Mouse (Mus musculus): ENCODE measurements at regions not wholly inside any gene's neighbourhood (a gene's known extent, or its start where the extent isn't known, plus 50 kb on each side); places are given as distances from the start of the nearest gene placed in this dataset.

DNA sequence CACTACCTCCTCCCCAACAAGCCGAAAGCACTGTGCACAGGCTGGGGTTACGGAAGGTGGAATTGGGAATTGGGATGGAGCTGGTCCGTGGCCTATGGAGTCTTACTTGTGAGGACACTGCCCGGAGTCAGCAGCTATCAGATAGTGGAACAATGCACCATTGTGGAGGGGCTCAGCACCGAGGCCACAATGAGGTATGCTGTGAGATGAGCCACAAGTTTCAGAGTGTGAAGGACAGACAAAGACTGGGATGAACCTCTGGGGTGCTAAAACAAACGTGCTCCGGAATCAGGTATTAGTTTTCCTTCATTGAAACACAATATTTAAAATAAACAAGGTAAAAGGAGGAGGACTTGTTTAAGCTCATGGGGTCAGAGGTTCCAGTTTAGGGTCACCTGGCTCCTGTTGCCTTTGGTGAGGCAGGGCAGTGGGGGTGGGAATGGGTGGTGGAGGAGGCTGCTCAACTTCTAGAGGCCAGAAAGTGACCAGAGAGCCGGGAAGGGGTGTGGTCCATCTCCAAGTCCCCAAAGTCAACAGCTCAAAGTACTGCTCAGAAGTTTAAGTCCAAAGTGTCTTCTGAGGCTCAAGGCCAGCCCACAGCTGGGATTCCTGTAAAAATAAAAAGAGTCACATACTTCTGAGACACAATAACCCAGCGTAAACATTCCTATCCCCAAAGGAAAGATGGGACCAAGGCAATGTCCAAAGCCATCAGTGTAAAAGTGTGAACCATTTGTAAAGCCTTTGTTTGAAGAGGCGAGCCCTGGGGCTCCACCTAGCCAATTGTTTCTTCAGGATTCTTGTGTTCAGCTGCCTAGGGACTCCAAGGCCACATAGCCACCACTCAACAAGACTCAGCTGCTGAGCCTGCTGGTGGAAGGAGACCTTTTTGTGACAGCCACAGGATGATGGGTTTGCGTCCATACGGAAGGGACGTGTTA, 80.1 kb downstream of the Gm525 start:
- Histone ChIP-seq H3K4me1 (ENCODE audit: control insufficient read depth, insufficient read depth, low read length) (no peaks in the 10 kb centered on the region), H3K27ac (ENCODE audit: insufficient read depth, low read depth, low read length) (no peak overlapping the region), H3K4me3 (ENCODE audit: insufficient read depth, low read length) (no peak overlapping the region)
- TF ChIP-seq CTCF (IDR thresholded peaks at IDR 0.05; ENCODE audit: low read depth, low read length) (no peak), POLR2A (IDR thresholded peaks at IDR 0.05; ENCODE audit: borderline replicate concordance, low read depth, low read length) (no peak)

DNA sequence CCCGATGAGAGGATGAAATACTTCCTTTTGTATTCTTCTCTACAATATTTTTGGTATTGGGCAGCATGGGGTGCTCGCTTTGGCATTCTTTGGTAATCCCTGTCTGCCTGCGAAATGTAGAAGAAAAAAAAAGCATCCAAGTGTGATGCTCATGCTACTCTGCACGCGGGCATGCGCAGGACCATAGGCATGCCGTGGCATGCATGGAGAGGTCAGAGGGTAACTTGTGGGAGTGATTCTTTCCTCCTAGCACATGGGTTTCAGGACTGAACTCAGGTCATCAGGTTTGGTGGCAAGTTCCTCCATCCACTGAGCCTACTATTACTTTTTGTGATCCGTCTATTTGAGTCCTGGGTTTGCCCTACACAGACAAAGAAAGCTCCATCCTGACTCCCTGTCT, 74.3 kb downstream of the Gm525 start:
- no peak overlapping the region for H3K4me3 ChIP-seq (ENCODE audit: insufficient read depth, low read length)
- H3K4me1 ChIP-seq (ENCODE audit: control insufficient read depth, insufficient read depth, low read length), result no peaks in the 10 kb centered on the region
- TF ChIP-seq POLR2A (IDR thresholded peaks at IDR 0.05; ENCODE audit: borderline replicate concordance, low read depth, low read length) (no peak), CTCF (IDR thresholded peaks at IDR 0.05; ENCODE audit: low read depth, low read length) (no peak)
- no peak overlapping the region for H3K27ac ChIP-seq (ENCODE audit: insufficient read depth, low read depth, low read length)

DNA sequence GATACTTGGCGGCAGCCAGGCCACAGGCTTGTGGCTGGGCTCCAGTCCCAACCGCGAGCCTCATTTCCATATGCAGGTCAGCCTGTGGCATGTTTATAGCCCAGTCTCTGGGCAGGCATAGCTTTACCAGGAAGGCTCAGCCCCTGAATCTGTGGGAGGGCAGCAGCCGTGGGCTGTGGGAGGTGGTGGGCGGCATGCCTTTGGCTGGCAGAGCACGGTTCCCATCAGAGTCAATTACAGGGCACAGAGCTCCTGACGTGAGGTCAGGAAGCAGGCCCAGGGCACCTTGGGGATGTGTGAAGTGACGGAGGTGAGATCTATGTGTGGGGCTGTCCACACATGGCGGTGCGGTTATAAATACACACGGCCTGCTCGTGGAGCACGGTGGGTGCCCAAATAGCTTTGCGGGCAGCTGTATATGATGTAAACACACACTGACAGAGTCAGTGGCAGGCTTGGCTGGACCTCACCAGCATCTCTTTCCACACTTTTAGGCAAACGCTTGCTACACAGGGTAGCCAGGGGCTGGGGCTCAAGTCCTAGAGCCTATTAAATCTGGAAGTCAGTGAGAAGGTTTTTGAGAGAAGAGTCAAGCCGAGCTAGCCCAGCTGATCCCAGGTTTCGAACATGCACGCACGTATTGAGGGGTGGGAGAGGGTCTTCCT, 71.8 kb downstream of the Gm525 start:
- H3K27ac ChIP-seq (ENCODE audit: insufficient read depth, low read depth, low read length), result no peak overlapping the region
- no peak for TF ChIP-seq CTCF (IDR thresholded peaks at IDR 0.05; ENCODE audit: low read depth, low read length)
- TF ChIP-seq POLR2A (IDR thresholded peaks at IDR 0.05; ENCODE audit: borderline replicate concordance, low read depth, low read length), result no peak
- no peak overlapping the region for H3K4me3 ChIP-seq (ENCODE audit: insufficient read depth, low read length)
- no peaks in the 10 kb centered on the region for H3K4me1 ChIP-seq (ENCODE audit: control insufficient read depth, insufficient read depth, low read length)

DNA sequence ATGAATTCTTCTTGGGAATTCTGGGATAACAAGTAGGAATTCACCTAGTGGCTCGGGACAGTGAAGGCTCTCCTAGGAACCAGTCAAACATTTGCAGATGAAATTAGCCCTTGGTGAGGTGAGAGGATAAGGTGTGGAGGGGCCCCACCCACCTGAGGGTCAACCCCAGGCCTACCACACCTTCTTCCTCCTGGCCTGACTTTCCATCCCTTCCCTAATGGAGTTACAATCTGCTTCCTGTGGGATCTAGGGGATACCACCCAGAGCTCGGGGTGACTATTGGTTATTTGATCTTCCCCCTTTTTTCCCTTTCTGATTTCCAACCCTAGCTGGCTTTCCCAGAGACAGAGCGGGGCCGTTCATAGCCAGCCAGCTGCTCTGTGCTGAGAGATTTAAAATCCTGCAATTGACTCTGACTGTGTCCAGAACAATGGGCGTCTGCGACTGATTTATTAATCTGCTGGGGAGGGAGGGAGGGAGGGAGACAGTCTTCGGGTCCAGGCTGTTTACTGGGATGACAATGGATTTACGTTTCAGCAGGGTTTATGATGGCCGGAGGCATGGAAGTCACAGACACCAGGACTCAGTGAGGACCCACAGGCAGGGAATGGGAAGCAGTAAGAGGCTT, 69.0 kb downstream of the Gm525 start:
- Histone ChIP-seq H3K4me3 (ENCODE audit: insufficient read depth, low read length) (no peak overlapping the region), H3K27ac (ENCODE audit: insufficient read depth, low read depth, low read length) (no peak overlapping the region), H3K4me1 (ENCODE audit: control insufficient read depth, insufficient read depth, low read length) (no peaks in the 10 kb centered on the region)
- TF ChIP-seq POLR2A (IDR thresholded peaks at IDR 0.05; ENCODE audit: borderline replicate concordance, low read depth, low read length) (no peak), CTCF (IDR thresholded peaks at IDR 0.05; ENCODE audit: low read depth, low read length) (no peak)

Data from bone marrow macrophage, adult 2 months (primary cell).